Mouse (Mus musculus): Measurements from ENCODE around the gene Fam243. TPM values are rescaled to one million over a fixed set of nuclear protein-coding genes. Genes with fewer than 3 reads are reported as not detected.

Gene Fam243
- not detected in 2 replicates for polyA plus RNA-seq (2012; rRNA removed)

GRCm38 (mm10) chr16:92321341-92321740 lies at the start of gene Fam243:
Fam243 (minus strand) TSS chr16:92321441.

DNA sequence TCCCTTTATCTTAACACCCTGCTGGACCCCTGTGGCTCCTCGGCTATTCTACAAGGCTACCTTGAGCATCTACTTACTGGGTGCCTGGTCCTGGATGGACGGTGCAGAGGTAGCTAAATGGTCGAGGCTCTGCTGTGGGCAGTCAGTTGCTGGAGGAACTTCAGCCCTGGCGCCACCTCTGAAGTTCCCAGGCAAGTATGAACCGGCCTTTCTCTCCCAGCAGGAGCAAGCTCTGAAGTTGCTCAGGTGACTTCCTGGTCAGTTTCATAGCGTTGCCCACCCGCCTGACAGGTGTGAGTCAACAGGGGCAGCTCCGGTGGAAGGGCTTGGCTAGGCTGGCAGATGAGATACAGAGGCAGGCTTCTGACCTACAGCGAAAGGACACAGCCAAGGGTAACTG lies 38.0 kb upstream of the Fam243 start, which contains the start of gene Kcne1:
Kcne1 (minus strand) TSS at position 240 of the 400 bp plus-strand sequence.

GRCm38 (mm10) chr16:92300649-92301411 lies 20.4 kb downstream of the Fam243 start, which contains the start of gene Smim11:
Smim11 (plus strand) TSS chr16:92301286.

GRCm38 (mm10) chr16:92292101-92292500 lies 29.1 kb downstream of the Fam243 start, which contains the start of gene Kcne2:
Kcne2 (plus strand) TSS chr16:92292389.

Other genes starting within 250 kb of the Fam243 start
- 0.46 and 1.1 TPM in 2 replicates for gene Kcne2, start 29.1 kb downstream of the Fam243 start, polyA plus RNA-seq (2012; rRNA removed)
- gene Smim11, start 20.2 kb downstream of the Fam243 start, polyA plus RNA-seq (2012; rRNA removed): 35.5 and 40.7 TPM in 2 replicates
- 0.89 and 1.8 TPM in 2 replicates for gene Kcne1, start 38.0 kb upstream of the Fam243 start, polyA plus RNA-seq (2012; rRNA removed)
- gene Rcan1, start 149.4 kb upstream of the Fam243 start, polyA plus RNA-seq (2012; rRNA removed): 8.9 and 10.1 TPM in 2 replicates
- gene Clic6, start 164.3 kb upstream of the Fam243 start, polyA plus RNA-seq (2012; rRNA removed): 0.67 and 0.79 TPM in 2 replicates

Measured in ovary, adult 2 months (tissue).